Mouse (Mus musculus) kidney, adult 11 months (tissue): ENCODE data around the gene Gm49486.

Experiments used
- DNase-seq: peaks from one replicate; pipeline ENCODE4 v3.0.0; 2022

The Gm49486 gene

DNA sequence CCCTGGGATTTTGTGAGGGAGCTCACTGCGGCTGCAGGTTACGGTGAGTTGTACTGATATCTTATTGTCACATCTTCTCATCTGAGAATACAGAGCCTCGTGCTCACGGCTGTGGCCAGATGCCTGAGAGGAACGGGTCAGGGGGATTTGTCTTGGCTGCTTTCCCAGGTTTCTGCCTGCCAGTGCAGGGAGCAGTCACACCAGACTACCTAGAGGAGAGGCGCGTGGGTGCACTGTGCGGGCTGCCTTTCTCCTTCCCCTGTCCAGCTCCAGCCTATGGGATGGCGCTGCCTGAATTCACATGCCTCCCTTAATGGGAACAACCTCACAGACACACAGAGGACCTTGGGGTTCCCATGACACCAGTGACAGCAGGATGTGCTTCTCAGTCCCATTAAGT, 6.1 kb downstream of the Gm49486 start:
- DNase-seq, result no peak

DNA sequence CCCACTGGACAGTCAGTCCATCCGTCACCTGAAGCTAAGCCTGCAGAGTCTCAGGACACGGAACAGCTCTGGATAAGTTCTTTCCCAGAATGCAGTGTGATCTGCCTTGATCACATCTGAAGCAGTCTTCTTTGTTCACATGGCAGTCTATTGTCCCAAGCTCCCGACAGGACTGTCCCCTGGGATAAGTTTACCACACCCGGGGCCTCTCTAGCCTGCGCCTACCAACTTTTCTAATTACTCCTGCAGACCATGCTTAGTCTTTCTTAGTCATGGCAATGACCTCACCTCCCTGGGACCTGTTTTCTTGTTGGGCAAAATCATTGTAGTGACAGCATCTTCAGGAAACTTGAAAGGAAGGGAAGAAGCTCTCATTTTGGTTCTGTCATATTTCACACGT, 8.8 kb downstream of the Gm49486 start:
- no peak for DNase-seq

DNA sequence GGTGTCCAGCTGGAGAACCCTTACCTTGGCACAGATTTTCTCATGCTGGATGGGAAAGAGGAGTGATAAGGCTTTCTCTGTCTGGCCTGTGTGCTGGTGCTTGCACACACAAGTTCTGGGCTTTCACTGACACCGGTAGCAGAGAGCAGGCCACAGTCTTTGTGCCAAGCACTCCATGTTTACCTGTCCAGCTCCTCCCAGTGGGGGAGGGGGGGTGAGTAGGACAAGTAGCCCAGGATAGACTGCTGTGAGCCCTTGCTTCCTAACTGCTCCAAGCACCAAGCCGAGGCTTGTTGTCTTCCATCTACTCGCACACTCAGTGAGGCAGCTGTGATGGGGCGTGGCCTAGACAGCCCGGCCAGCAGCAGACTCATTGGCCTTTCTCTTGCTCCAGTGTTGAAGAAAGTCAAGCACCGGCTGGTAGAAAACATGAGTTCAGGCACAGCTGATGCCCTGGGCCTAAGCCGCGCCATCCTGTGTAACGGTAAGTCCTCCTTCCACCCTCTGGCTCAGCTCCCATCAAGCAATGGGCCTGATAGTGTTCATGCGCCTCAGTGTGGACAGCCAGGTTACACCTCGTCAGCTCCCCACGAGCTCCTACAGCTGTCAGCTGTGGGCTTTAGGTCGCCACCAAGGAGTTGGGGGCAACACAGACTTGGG, 13.5 kb downstream of the Gm49486 start:
- no peak for DNase-seq

DNA sequence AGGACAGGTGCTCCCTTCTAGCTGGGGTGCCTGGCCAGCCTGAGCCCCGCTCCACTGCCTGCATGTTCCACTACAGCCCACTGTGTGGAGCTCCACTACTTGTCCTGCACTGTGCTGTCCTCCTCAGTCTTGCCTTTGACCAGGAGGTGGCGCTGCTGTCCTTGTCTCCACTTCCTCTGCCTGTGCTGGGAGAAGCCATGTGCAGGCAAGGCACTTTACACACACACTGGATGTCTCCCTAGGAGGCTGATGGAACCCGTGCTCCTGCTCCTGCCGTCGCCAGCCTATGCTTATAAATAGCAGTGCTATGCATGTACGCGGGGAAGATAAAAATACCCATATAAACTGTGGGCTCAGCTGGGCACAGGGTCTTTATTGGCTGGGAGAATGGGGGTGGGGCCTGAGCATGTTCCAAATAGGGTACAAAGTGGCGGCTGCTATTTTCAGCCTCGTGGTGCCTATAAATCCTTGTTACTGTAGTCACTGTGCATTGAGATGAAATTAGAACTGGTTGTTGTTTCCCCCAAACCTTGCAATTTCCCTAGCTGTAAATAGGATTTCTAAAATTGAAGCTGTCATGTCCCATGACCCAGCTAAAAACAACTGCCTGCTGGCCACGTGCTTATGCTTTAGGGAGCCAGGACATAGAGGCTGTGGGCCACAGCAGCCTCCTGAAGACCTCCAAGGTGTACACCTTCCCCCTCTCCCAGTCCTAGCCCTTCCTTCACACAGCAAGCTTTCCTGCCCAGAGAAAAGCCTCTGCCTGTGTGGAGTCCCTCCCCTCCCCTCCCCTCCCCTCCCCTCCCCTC, 14.2 kb downstream of the Gm49486 start:
- peak; percentile 96 for DNase-seq

DNA sequence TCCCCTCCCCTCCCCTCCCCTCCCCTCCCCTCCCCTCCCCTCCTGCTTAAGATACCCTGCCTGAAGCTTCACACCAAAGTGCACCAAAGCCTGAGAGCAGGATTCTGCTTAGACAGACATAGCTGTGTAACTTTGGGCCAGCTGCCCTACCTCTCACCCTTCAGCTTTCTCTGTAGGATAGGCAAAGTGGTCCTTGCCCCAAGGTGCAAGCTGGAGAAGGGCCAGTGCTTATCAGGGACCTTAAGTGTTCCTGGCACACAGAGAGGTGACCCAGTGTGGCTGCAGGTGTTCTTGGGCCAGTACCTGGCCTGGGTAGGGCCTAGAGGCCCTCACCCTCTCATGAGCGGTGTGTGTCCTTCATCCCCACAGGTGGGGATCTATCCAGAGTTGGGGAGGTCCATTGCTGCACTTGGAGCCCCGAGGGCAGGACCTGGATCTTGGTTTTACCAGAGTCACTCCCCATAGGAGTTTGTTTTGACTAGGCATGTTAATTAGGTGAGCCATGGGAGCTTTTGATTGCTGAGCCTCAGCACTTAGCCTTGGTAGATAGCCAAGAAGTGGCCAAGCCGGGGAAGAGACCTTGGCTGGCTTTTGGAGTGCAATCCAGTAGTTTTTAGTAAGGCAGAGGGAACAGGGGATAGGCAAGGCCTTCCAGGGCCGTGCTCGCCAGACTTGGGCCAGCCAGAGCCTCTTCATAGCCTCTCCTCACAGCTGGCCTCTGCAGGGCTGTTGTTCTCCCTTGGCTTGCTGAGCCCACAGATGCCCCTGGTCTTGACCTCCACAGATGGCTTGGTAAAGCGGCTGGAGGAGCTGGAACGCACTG, 15.1 kb downstream of the Gm49486 start:
- DNase-seq, result peak; percentile 69

DNA sequence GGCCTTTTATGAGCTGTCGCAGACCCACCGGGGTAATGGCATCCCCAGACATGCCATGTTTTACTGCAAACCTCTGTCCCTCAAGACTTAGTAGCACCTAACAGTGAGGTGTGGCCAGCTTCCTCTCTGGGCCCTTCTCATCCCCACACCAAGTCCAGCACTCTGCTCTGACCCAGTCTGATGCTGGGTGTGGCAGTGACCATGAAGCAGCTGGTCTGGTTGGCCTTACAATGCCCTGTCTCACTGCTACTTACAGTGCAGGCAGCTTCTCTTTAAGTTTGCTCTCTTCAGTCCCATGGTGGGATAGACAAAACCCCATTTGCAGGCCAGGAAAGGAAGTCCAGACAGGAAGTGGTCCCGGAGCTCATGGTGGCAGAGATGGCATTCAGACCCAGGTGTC, 16.1 kb downstream of the Gm49486 start:
- DNase-seq, result no peak

DNA sequence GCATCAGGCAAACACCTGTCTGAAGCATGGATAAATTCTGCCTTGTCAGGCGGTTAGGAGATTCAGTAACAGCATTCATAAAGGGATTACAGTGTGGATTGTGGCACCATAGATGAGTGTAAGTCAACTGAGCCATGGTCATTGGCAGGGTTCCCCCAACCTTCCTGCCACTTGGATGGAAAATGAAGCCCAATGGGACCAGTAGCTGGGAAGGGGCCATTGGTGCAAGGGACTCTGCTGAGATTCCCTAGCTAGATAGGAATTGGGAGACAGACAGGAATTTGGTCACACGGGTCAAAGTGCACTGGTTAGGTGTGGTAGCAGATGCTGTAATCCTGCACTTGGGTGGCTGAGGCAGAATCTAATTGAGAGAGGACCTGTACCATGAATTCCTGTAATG, 21.0 kb downstream of the Gm49486 start:
- DNase-seq, result no peak

DNA sequence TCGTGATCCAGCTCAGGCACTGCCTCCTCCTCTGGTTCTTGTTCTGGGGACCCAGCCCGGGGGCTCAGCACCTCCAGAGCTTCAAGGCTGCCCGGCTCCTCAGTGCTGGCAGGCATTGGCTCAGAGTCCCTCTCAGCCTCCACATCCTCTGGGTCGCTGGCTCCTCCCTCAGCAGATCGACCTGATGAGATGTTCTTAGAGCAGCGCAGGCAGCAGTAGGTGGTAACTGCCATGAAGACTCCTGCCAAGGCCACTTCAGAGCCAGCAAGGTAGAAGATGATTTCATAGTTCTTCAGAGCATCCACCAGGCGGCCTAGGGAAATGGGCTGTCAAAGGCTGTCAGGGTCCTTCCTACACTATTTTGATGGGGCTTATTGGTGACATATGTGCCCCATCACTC, 22.0 kb downstream of the Gm49486 start:
- DNase-seq, result no peak

DNA sequence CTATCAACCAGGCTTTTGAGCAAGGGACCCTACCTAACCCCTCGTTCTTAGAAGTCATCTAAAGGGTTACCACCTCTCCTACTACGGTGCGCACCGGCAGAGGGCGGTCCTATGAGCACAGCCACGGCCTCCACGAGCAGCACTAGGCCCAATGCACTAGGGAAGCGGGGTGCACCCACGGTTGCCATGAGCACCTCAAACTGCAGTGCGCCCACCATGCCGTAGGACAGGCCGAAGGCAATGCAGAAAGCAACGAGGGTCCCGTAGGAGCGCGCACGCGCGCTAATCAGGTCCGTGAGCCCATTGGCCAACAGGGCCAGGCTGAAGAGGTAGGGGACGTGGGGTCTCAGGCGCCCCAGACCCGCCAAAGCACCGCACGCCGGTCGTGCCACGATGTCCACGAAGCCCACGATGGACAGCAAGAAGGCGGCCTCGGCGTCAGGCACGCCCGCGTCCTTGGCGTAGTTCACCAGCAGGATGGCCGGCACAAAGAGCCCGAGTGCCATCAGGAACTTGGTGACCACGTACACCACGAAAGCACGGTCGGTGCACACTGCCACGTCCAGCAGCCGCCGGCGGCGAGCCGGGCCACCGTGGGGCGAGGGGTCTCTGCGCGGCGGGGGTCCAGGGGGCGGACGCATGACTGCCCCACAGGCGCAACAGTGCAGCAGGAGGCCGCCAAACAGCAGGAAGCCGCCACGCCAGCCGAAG, 22.7 kb downstream of the Gm49486 start:
- DNase-seq, result no peak

DNA sequence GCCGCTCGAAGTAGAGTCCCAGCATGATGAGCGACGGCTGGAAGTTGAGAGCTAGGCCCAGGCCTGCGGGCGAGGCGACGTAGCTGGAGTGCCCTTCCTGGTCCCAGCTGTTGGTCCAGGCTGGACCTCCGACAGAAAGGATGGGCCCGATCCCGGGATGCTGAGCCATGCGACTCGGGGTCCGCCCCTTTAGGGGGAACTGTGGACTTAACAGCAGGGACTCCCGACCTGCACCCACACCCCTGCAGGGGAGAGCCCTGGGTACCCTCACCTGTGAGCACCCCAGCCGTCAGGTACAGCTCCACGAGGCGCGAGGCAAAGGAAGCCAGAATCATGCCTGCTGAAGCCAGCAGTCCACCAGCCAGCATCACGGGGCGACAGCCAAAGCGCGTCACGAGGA, 23.4 kb downstream of the Gm49486 start:
- DNase-seq, result no peak

DNA sequence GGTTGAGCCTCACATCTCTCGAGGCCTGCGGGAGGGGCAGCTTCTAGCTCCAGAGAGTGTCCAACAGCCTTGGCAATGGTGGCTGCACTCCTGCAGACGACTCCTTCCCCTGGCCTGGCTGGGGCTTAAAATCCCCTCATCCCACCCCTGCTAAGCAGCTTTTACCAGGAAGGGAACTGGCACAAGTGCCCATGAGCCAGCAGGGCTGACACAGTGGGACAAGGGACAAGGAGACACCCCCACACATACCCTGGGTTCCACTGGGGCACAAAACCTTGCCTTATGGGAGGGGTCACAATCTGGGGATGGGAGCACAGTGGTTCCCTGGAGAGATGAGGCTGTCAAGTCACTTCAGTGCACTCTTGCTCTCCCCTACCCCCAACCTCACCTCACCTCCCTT, 25.5 kb downstream of the Gm49486 start, which contains the start of gene Slc16a8:
Slc16a8 (minus strand) TSS at position 101 of the 400 bp plus-strand sequence.
- DNase-seq, result no peak

DNA sequence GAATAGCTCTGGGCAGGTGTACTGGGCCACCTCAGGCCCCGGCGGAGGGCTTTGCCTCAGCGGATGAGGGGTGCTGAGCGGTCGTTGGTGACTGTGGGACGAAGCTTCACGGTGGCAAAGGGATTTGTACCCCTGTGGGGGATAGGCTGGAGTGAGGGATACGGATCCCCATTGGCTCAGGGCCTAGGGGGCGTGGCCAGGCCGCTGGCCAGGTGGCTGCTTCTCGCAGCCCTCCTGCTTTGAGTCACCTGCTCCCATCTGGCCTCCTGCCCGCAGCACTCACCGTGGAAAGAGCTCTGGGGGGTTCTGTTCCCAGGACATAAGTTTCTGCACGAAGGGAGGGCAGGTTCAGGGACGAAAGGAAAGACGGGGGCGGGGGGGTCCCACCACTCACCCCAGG, 29.3 kb downstream of the Gm49486 start:
- DNase-seq, result peak; percentile 89

DNA sequence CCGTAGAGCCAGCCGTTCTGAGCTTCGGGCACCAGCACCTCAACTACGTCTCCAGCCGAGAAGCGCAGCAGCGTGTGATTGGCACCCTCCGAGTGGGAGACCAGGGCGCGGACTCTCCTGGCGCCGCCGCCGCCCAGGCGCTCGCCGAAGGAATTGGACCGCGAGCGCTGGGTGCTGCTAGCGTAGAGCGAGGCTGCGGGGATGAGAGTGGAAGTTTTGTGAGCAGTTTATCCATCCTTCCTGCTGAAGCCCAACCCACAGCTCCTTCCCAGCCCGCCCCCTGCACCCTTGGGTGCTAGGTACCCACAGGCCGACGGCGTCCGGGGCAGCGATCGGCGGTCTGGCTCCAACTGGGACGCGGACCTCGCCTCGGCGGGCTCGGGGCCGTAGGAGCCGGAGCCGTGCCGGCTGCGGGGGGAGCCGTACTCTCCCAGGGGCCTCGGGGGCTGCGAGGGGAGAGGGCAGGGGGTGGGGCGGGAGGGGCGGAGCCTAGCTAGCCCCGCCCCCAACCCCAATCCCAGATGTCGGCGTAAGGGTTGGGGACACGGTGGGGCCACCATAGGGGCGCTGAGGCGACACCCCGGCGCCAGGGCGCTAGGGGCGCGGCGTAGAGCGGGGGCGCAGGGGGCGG, 32.0 kb downstream of the Gm49486 start:
- no peak for DNase-seq

DNA sequence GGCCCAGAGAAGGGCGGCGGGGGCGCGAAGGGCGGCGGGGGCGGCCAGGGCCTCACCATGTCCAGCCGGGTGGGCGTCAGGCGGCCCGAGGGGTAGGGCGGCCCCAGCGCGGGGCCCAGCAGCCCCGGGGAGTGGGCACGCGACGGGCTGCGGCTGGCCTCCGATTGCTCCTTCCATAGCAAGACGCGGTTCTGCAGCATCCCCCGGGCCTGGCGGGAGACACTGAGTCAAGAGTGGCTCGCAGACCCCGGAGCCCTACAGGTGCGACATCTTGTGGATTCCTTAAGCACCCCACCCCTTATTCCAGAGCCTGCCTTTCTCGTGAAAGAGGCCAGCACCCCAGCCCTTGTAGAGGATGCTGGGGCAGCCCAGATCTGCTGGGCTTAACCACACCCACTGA, 32.6 kb downstream of the Gm49486 start:
- no peak for DNase-seq

DNA sequence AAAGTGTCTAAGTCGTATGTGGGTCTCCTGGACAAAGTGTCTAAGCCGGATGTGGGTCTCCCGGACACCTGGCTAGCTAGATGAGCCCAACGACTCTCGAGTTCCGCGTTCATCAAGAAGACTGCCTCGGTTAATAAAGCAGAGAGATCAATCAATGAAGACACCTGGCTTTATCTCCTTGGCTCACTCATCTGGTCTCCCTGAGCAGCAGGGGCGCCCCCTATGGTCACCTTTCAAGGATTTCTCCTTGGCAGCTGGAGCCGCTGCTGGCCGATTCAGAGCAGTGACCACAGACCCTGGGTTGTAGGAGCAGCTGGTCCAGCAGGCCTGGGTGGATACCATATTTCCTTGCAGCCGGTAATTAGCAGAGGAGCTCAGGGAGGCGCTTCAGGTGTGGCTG, 33.2 kb downstream of the Gm49486 start:
- no peak for DNase-seq

DNA sequence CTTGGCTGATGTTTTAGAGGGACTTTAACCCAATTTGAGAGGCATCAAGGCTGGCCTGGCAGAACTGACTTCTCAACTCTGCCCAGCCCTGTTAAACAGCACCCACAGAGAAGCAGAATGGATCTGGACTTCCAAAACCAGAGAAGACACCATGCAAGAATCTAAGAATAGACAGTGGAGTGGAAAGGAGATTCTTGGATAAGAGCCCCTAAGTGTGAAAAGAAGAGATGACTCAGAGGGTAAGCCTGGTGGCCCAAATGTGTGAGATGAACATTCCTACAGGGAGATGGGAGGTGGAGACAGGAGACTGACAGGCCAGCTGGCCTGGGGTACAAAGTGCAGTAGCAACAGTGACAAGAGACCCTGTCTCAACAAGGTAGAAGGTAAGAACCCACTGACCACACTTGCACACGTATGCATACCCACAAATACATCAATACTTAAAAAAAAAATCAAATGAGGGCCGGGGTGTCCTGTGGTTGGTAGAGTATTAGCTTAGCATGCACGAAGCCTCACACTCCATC, 33.7 kb downstream of the Gm49486 start:
- no peak for DNase-seq

DNA sequence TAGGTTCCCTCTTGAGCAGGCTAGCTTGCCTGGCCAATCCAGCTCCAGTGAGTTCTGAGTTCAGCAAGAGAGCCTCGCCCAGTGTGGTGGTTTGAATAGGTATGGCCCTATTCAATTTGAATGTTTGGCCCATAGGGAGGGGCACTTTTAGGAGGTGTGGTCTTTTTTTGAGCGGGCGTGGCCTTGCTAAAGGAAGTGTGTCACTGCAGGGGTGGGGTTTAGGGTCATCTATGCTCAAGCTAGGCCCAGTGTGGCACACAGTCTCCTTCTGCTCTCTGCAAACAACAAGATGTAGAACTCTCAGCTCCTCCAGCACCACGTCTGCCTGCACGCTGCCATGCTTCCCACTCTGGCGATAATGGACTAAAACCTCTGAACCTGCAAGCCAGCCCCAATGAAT, 34.5 kb downstream of the Gm49486 start:
- DNase-seq, result no peak

DNA sequence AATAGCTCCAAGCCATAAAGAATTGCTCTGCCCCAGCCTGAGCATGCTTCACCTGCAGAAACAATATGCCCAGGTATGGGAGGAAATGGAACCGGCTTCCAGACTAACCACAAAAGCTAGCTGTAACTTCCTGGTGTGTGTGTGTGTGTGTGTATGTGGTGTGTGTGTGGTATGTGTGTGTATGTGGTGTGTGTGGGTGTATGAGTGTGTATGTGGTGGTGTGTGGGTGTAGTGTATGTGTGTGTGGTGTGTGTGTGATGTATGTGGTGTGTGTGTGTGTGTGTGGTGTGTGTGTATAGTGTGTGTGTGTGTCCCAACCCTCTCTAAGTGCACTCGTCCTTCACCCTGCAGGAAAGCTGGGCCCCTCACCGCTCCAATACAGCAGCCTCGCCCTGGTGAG, 36.2 kb downstream of the Gm49486 start:
- DNase-seq, result no peak

DNA sequence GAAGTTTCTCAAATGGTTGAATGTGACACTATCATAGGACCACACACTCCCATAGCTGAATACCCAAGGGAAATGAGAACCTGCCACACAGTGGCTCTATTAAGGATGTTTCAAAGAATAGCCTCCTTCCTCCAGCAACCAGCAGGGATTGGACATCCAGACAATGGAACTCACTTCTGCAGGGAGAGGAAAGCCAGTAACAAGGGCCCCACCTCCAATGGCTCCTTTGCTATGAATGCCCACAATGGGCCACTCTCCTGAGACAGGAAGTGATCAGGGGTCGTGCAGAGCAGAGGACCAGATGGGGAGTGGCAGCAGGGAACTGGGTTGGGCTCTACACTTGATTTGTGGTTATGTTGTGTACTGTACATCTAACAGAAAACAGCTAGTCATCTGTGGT, 39.3 kb downstream of the Gm49486 start:
- DNase-seq, result no peak

DNA sequence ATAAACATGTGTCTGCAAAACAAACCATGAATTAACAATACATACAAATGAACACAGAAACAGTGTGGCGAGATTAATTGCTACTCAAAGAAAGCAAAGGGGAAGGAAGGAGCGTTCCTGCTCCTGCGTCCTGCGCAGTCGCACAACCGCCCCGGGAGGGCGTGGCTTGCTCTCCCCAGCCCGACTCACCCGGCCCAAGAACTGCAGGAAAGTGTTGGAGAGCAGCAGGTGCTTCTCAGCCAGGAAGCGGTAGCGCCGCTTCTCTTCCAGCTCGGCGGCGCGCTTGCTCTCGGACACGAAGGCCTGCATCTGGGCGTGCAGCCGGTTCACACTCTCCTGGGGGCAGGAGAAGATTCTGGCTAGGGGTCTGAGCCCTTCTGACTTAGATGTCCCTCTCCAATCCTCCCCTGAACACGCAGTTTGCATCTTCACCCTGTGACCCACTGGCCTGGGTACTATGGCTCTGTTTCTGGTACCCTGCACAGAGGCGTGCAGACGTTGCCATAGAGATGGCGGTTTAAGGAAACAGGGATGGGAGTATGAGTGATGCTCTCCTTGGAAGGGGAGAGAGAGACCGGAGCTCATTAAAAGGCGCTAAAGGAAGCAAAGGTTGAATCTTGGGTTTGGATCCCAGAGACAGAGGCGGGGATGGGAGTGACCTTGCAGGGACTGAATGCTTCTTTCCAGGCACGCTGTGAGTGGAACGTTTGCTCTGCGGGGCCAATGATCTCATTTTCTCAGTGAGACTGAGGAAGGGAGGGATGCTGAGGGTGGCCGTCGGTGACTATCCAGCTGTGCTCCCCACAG, 41.3 kb downstream of the Gm49486 start:
- peak; percentile 46 for DNase-seq

DNA sequence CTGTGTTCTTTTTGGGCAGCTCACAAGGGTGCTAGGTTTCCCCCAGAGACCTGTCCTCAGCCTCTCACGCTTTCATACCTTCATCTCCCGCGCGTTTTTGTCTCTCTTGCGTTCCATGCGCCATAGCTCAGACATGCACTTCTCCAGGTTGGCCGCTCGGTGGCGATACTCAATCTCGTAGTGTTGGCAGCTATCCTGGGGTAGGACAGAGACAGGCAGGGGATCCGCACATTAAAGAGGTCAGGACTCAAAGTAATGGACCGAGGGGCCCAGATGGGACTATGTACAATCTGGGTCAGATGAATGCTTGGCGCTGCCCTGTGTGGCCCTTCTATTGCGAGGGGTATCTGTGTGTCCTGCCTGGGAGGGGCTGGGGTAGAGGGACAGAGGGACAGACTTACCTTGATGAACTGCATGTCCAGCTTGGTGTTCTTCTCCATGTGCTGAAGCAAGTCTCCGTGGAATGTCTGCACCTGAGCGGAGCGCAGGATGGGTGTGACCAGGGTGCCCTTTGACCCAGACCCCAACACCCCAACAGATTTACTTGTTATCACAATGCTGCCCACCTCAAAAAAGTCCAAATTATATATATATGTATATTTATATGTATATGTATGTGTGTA, 42.0 kb downstream of the Gm49486 start:
- no peak for DNase-seq
